Mouse (Mus musculus): Measurements from ENCODE around the gene Rapgef4.

- TF ChIP-seq CTCF (IDR thresholded peaks at IDR 0.05; ENCODE audit: control insufficient read depth, insufficient read depth, insufficient replicate concordance, low read depth, low read length) (no peak), POLR2A (IDR thresholded peaks at IDR 0.05; ENCODE audit: control insufficient read depth, low read depth, low read length) (no peak)
Measured at GRCm38 (mm10) chr2:71941721-71942087, 39.3 kb upstream of the Rapgef4 start.
